Mouse (Mus musculus) midbrain, embryonic 13.5 days (tissue): ENCODE data around the gene Nop9. TPM values are rescaled to one million over a fixed set of nuclear protein-coding genes. Genes with fewer than 3 reads are reported as not detected.
"Not testable (repeated sequence)": the region's sequence is repeated elsewhere in the genome, so short reads cannot be mapped to it uniquely, and the experiment has no call there.

Experiments
- ATAC-seq: fragments of 200-750 bp; cut with Nextera tagmentation; 2 replicates; pipeline ENCODE4 v1.8.0; 2017; ENCODE audit warnings: mild to moderate bottlenecking, moderate TSS enrichment, moderate library complexity
- H3K27ac ChIP-seq: fragments of 300-500 bp; sonication (generic); 2 replicates; pipeline ENCODE4 v1.5.1; 2015; ENCODE audit warnings: inconsistent platforms, mild to moderate bottlenecking, moderate library complexity
- H3K27me3 ChIP-seq: fragments of 300-500 bp; sonication (generic); 2 replicates; pipeline ENCODE4 v1.6.1; 2015; ENCODE audit warnings: mild to moderate bottlenecking, inconsistent platforms
- H3K36me3 ChIP-seq: fragments of 300-500 bp; sonication (generic); 2 replicates; pipeline ENCODE4 v1.6.1; 2015; ENCODE audit warnings: mild to moderate bottlenecking, inconsistent platforms
- H3K4me1 ChIP-seq: fragments of 300-500 bp; sonication (generic); replicated peaks from 2 replicates; pipeline ENCODE4 v1.6.1; 2015; ENCODE audit warnings: inconsistent platforms
- H3K4me2 ChIP-seq: fragments of 300-500 bp; sonication (generic); replicated peaks from 2 replicates; pipeline ENCODE4 v1.6.1; 2015; ENCODE audit warnings: moderate library complexity, mild to moderate bottlenecking, inconsistent platforms
- H3K4me3 ChIP-seq: fragments of 300-500 bp; sonication (generic); replicated peaks from 2 replicates; pipeline ENCODE4 v1.5.1; 2015; ENCODE audit warnings: mild to moderate bottlenecking, inconsistent platforms
- H3K9ac ChIP-seq: fragments of 300-500 bp; sonication (generic); replicated peaks from 2 replicates; pipeline ENCODE4 v1.6.1; 2015; ENCODE audit warnings: mild to moderate bottlenecking, inconsistent platforms
- H3K9me3 ChIP-seq: fragments of 300-500 bp; sonication (generic); 2 replicates; pipeline ENCODE4 v1.6.1; 2016; ENCODE audit warnings: mild to moderate bottlenecking, inconsistent platforms
- WGBS: fragments of 180-500 bp; shearing (Covaris S2); methylation state at CpG from one replicate; pipeline ENCODE4 v1.1.7; 2015; 5-methylcytosine and 5-hydroxymethylcytosine counted together
- polyA plus RNA-seq: library from polyadenylated mRNA; unstranded; fragments of >200 nt; fragmentation: Nextera tagmentation; extraction: Ambion mirVana; gene quantifications from 2 replicates; pipeline ENCODE4 v1.2.1, GENCODE M21; 2015

Gene Nop9
- polyA plus RNA-seq, 1 experiment from 2014 or later: 36.2 TPM

DNA sequence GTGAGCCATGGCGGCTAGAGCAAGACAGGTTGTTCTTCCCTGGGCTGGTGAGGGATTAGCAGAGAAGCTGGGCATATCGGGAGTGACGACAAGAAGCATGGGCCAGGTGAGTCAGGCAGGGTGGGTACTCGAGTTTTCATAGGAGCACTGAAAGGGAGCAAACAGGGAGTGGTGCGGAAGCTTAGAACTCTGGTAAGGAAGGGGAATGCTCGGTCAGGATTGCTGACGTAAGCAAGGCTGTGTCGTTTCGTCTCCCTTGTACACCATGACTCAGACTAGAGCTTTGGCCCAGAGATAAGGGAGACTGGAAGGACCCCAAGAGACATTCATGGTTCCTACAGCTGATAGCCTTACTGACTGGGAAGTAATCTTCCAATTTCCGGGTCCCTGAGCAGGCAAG lies 11.6 kb upstream of the Nop9 start:
- no peak overlapping the region for H3K9ac ChIP-seq
- peaks cover 7% of the 10 kb centered on the region for H3K36me3 ChIP-seq
- WGBS: 80% methylated on average over 10 of the region's 10 CpGs
- no peak overlapping the region for H3K4me3 ChIP-seq
- H3K4me2 ChIP-seq: no peak overlapping the region
- no peak for ATAC-seq
- no peak overlapping the region for H3K27ac ChIP-seq
- 0 out of 2 replicates have a peak, but pooled peaks cover 3% of the 10 kb centered on the region for H3K27me3 ChIP-seq
- no peaks in the 10 kb centered on the region for H3K9me3 ChIP-seq
- H3K4me1 ChIP-seq: no peaks in the 10 kb centered on the region

DNA sequence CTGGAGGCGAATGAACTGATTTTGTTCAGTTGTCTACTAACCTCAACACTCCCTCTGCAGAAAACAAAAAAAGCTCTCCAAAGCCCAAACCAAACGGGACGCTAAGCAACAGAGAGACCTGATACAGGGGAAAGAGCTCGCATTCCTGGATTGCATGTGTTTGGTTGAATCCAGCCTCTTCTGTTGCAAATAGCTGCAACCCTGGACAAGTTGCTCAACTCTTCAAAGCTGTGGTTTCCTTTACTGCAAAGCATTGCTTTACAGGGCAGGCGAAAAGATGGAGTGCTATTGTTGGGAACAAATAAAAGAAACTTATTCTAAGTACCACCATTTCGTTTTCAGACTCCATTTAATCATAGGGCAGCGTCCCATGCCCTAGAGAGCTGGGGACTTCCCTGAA lies 10.6 kb upstream of the Nop9 start:
- no peak overlapping the region for H3K27ac ChIP-seq
- no peak overlapping the region for H3K4me3 ChIP-seq
- no peak overlapping the region for H3K9ac ChIP-seq
- no peak for ATAC-seq
- no peaks in the 10 kb centered on the region for H3K9me3 ChIP-seq
- no peaks in the 10 kb centered on the region for H3K4me1 ChIP-seq
- 74% methylated on average over 7 of the region's 7 CpGs for WGBS
- H3K27me3 ChIP-seq: 0 out of 2 replicates have a peak, but pooled peaks cover 3% of the 10 kb centered on the region
- H3K36me3 ChIP-seq: peaks cover 17% of the 10 kb centered on the region
- H3K4me2 ChIP-seq: no peak overlapping the region

DNA sequence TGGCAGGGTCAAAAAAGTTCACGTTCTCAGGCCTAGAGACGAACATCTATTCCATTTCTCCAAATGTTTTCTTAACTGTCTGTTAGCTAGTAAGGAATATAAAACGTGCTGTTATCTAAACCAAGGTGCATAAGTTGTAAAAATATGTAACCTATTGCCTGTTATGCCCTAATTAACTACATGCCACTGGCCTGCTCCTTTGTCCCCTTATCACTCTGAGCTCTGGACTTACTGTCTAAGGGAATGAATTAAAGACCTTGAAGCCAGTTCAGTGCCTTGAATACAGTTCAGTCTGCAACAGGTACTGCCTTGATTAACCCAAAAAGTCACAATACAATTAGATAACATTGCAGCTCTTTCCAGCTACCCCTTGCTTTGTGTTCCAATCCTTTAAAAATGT lies 10.2 kb upstream of the Nop9 start:
- H3K9ac ChIP-seq: no peak overlapping the region
- no peak overlapping the region for H3K27ac ChIP-seq
- 0 out of 2 replicates have a peak, but pooled peaks cover 3% of the 10 kb centered on the region for H3K27me3 ChIP-seq
- no peak overlapping the region for H3K4me2 ChIP-seq
- H3K4me3 ChIP-seq: no peak overlapping the region
- no peaks in the 10 kb centered on the region for H3K9me3 ChIP-seq
- H3K4me1 ChIP-seq: no peaks in the 10 kb centered on the region
- H3K36me3 ChIP-seq: peaks cover 22% of the 10 kb centered on the region
- ATAC-seq: no peak
- WGBS: 76% methylated on average over 3 of the region's 3 CpGs

DNA sequence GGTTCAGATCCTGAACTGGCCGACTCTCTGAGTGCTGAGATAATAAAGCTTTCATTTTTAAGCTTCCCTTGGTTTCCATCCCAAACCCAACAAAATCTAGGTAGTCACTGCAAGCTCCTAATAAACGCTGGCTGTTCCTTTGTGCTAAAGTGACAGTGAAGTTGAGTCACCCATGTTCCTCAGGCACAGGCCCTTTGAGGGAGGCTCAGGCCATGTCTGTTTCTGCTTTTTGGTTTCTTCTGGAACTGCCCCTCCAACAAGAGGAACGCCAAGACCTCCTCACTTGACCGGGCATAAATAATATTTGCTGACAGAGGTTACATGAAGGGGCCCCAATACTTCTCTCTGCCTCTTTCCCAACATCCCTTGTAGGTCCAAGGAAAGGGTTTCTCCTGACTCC lies 9.7 kb upstream of the Nop9 start:
- Histone ChIP-seq H3K4me1 (no peaks in the 10 kb centered on the region), H3K9ac (no peak overlapping the region), H3K36me3 (peaks cover 26% of the 10 kb centered on the region), H3K27me3 (0 out of 2 replicates have a peak, but pooled peaks cover 3% of the 10 kb centered on the region), H3K4me3 (no peak overlapping the region), H3K4me2 (no peak overlapping the region), H3K9me3 (no peaks in the 10 kb centered on the region), H3K27ac (no peak overlapping the region)
- no peak for ATAC-seq
- WGBS: 83% methylated on average over 4 of the region's 4 CpGs

DNA sequence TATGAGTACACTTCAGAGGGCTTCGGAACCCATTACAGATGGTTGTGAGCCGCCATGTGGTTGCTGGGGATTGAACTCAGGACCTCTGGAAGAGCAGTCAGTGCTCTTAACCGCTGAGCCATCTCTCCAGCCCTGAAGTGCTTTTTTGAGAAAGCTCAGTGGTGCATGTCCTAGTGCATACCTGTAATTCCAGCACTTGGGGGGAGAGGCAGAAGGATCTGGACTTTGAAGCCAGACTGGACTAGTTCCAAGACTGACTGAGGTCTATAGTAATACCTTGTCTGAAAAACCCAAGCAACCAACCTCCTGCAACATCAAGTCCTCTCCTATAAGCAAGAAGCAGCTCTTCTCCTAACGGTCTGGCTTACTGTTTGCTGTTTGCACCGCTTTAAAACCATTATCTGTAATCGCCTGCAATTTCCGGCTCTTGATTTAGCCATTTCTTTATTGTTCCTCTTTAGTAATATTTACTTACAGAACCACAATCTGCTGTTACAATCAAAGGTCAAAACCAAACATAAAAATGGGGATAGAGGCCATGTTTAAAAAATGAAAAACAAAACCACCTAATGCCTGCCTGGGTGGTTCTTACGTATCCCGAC lies 8.3 kb upstream of the Nop9 start:
- ATAC-seq: no peak
- WGBS: 88% methylated on average over 9 of the region's 9 CpGs
- Histone ChIP-seq H3K4me1 (no peaks in the 10 kb centered on the region), H3K9me3 (no peaks in the 10 kb centered on the region), H3K9ac (no peak overlapping the region), H3K27ac (no peak overlapping the region), H3K36me3 (peaks cover 30% of the 10 kb centered on the region), H3K4me2 (no peak overlapping the region), H3K27me3 (no peaks in the 10 kb centered on the region), H3K4me3 (no peak overlapping the region)

DNA sequence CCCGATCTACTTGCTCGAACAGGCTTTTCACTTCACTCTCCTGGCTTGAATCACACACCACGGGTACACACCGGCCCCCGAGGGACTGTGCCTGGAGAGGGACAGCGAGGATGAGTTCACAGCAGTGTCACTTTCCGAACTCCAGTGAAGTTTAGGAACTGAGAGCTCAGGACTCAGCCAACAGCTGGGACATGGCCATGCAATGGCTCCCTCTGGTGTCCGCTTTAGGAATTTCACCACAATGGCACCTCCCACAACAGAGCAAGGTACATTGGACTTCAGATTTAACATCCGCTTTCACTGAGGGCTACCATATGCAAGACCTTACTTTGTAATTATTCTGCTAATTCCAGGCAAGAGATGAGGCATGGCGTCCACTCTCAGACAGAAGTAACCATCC lies 1.8 kb upstream of the Nop9 start:
- no peak overlapping the region for H3K27ac ChIP-seq
- no peak overlapping the region for H3K4me3 ChIP-seq
- H3K36me3 ChIP-seq: peaks cover 27% of the 10 kb centered on the region
- no peaks in the 10 kb centered on the region for H3K9me3 ChIP-seq
- peak; percentile 74 for ATAC-seq
- H3K4me1 ChIP-seq: peaks cover 36% of the 10 kb centered on the region
- 26% methylated on average over 10 of the region's 10 CpGs for WGBS
- H3K27me3 ChIP-seq: no peaks in the 10 kb centered on the region
- H3K4me2 ChIP-seq: peak overlapping the region; percentile 24
- H3K9ac ChIP-seq: no peak overlapping the region; the same call in 1 of the 2 replicates

DNA sequence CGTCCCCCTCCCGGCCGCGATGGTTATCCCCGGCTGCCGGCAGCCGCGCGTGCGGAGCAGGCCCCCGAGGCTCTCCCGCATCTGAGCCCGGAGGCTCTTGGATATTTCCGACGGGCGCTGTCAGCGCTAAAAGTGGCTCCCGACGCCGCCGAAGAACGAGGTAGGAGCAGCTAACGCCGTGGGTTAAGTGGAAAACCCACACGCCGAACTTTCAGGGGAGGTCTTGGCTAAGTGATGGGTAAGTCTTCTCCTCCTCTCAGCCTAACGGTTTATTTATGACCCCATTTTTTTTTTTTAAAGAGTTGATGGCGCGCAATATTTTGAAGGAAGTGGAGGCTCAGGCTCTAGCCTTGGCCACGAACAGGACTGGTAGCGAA lies 356 bp downstream of the Nop9 start:
- ATAC-seq: no peak
- under 1% methylated on average over 31 of the region's 31 CpGs for WGBS
- Histone ChIP-seq H3K36me3 (peaks cover 23% of the 10 kb centered on the region), H3K27me3 (no peaks in the 10 kb centered on the region), H3K4me2 (peak overlapping the region; percentile 95), H3K4me1 (peaks cover 36% of the 10 kb centered on the region), H3K27ac (no peak overlapping the region), H3K4me3 (peak overlapping the region; percentile 73), H3K9ac (peak overlapping the region; percentile 76), H3K9me3 (no peaks in the 10 kb centered on the region)

DNA sequence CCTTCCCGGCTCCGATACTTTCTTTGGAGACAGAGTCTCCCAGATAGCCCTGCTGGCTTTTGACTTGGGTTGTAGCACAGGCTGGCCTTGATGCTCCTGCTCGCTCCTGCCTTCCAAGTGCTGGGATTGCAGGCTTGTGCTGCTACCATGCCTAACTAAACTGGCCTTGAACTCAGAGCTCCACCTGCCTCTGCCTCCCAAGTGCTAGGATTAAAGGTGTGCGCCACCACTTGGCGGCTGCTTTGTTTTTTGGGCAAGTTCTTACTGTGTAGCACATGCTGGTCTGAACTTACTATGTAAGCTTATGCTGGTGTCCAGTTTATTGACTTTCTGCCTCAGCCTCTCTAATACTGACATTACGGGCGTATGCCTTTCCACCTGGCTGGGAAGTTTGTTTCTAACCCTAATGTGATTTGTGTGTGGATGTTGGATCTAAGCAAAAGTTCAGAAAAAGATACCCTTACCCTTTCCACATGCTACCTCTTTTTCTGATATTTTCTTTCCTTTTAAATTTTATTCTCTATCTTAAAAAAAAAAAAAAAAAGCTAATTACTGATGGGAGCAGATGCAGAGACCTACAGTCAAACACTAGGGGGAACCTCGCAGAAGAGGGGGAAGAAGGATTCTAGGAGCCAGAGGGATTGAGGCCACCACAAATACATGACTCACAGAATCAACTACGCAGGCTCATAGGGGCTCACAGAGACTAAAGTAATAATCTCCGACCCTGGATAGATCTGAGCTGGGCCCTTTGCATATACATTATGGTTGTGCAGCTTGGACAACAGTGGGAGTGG lies 1.8 kb downstream of the Nop9 start:
- H3K4me3 ChIP-seq: peak overlapping the region; percentile 73
- ATAC-seq: no peak
- no peaks in the 10 kb centered on the region for H3K9me3 ChIP-seq

DNA sequence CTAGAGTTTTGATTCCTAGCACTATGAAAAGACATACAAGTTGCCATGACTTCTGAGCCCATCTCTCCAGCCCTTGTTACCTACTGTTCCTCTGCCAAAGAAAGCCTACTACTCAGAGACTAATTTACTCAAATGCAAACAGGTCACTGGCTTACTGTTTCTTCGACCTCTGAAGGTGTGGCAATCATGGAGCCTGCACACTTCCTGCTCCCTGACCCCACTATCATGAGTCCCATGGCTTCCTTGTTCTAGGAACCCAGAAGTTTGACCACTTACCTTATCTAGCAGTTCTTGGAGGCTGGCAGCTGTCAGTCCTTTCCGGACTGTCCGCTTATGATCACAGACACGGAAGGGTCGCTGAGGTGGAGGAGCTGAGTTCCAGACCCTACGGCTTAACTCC lies 12.1 kb downstream of the Nop9 start:
- 87% methylated on average over 6 of the region's 6 CpGs for WGBS
- Histone ChIP-seq H3K4me2 (no peak overlapping the region), H3K27me3 (peaks cover 19% of the 10 kb centered on the region), H3K9me3 (no peaks in the 10 kb centered on the region), H3K27ac (no peak overlapping the region), H3K4me3 (no peak overlapping the region), H3K9ac (no peak overlapping the region), H3K4me1 (peaks cover 13% of the 10 kb centered on the region), H3K36me3 (peaks cover 41% of the 10 kb centered on the region)
- no peak for ATAC-seq

More for the DNA sequence above, 1.8 kb downstream of the Nop9 start:
- Histone ChIP-seq H3K27me3 (no peaks in the 10 kb centered on the region), H3K27ac (no peak overlapping the region), H3K4me2 (peak overlapping the region; percentile 95), H3K36me3 (peaks cover 34% of the 10 kb centered on the region), H3K9ac (peak overlapping the region; percentile 36), H3K4me1 (peaks cover 36% of the 10 kb centered on the region)
- 89% methylated on average over 10 of the region's 10 CpGs for WGBS

DNA sequence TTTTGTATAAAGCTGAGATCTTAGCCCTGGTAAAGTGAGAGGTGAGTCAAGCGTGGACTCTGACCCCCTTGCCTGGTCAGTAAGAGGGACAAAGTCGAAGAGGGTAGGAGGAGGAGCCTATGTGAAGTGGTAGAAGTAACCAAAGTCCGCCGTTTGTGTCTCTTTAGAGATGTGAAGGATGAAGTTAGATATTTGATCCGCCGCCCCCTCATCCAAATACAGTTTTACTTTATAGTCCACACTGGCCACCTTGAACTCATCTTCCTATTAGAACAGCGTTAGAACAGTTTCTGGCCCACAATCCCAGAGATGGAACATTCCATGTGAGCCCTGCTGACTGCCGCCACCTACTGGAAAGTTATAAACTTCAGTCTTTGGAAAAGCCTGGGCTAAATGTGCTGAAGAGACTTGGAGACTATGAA lies 12.9 kb downstream of the Nop9 start, which contains the start of gene Cideb:
Gene Cideb (minus strand): TSS at position 96 of the 422 bp plus-strand sequence.
- H3K27ac ChIP-seq: no peak within 1 kb of the TSS
- 13% methylated on average over 8 of the region's 8 CpGs for WGBS
- peaks cover 33% of the 10 kb centered on the region for H3K36me3 ChIP-seq
- no peak for ATAC-seq
- no peak within 1 kb of the TSS for H3K4me3 ChIP-seq
- H3K9ac ChIP-seq: no peak within 1 kb of the TSS
- peaks cover 27% of the 10 kb centered on the region for H3K27me3 ChIP-seq
- H3K4me1 ChIP-seq: peaks cover 16% of the 10 kb centered on the region
- H3K4me2 ChIP-seq: no peak within 1 kb of the TSS
- H3K9me3 ChIP-seq: no peaks in the 10 kb centered on the region

DNA sequence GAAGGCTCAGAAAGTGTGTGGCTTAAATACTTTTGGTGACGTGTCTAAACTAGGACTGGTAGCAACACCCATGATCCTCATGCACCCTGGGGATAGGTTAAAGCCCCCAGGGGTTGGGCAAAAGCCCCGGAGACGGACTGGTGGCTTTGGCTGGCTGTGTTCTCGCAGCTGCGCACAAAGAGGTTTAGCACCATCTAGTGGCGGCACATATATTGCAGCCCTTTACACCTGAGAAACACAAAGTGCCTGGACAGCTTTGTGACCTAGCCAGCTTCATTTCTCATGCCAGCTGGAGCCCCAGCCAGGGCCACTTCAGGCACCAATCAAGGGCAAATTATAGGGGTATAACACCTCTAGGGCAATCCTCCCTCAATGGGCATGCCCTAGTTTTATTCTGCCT lies 14.7 kb downstream of the Nop9 start:
- Histone ChIP-seq H3K4me1 (peaks cover 16% of the 10 kb centered on the region), H3K36me3 (peaks cover 15% of the 10 kb centered on the region), H3K27me3 (peaks cover 45% of the 10 kb centered on the region), H3K4me2 (peak overlapping the region; percentile 10)
- H3K4me3 ChIP-seq, H3K27ac ChIP-seq, H3K9ac ChIP-seq, H3K9me3 ChIP-seq: not testable (repeated sequence)
- 0% methylated on average over 6 of the region's 6 CpGs for WGBS
- peak; percentile 7; the same call in 1 of the 2 replicates for ATAC-seq

DNA sequence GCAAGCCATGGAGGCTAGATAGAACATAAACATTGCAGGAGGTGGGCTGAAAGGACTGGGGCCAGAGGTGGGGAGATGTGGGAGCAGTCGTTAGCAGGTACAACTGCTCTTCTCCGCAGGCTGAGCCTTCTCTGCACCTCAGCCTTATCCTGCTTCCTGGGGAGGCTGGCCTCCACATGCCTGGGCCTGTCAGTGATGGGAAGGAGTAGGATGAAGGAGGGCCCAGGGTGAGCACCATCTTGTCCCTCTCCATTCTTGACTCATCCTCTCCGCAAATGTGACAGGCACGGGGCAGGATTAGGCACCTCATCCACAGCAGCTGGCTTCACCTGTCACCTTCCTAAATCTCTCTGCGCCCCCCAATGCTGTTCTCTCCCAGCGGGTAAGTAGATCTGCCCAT lies 15.7 kb downstream of the Nop9 start, which contains the start of gene Ltb4r2:
Gene Ltb4r2 (plus strand): TSS at position 266 of the 400 bp plus-strand sequence.
- no peaks in the 10 kb centered on the region for H3K9me3 ChIP-seq
- H3K27me3 ChIP-seq: peaks cover 55% of the 10 kb centered on the region
- H3K4me1 ChIP-seq: peaks cover 16% of the 10 kb centered on the region
- H3K27ac ChIP-seq: peak within 1 kb of the TSS; percentile 56; the same call in 1 of the 2 replicates
- 70% methylated on average over 6 of the region's 6 CpGs for WGBS
- H3K4me2 ChIP-seq: peak within 1 kb of the TSS; percentile 88
- peak within 1 kb of the TSS; percentile 82 for H3K9ac ChIP-seq
- H3K36me3 ChIP-seq: peaks cover 5% of the 10 kb centered on the region
- ATAC-seq: no peak
- H3K4me3 ChIP-seq: peak within 1 kb of the TSS; percentile 51
